Mouse (Mus musculus) kidney, embryonic 15.5 days (tissue): ENCODE measurements around the gene Ifit1bl2. TPM values are rescaled to one million over a fixed set of nuclear protein-coding genes. Genes with fewer than 3 reads are reported as not detected.

ENCODE experiments used
- ATAC-seq: fragments of 200-750 bp; cut with Nextera tagmentation; replicated peaks from 2 replicates; pipeline ENCODE4 v1.8.0; 2017; ENCODE audit warnings: moderate TSS enrichment; ENCODE audit not compliant: low FRiP score
- H3K27ac ChIP-seq: fragments of 300-500 bp; sonication (generic); 2 replicates; pipeline ENCODE4 v1.5.1; 2015; ENCODE audit warnings: mild to moderate bottlenecking, inconsistent platforms
- H3K27me3 ChIP-seq: fragments of 300-500 bp; sonication (generic); 2 replicates; pipeline ENCODE4 v1.6.1; 2015; ENCODE audit warnings: inconsistent platforms
- H3K36me3 ChIP-seq: fragments of 300-500 bp; sonication (generic); 2 replicates; pipeline ENCODE4 v1.6.1; 2015; ENCODE audit warnings: inconsistent platforms
- H3K4me1 ChIP-seq: fragments of 300-500 bp; sonication (generic); 2 replicates; pipeline ENCODE4 v1.6.1; 2015; ENCODE audit warnings: inconsistent platforms
- H3K4me2 ChIP-seq: fragments of 300-500 bp; sonication (generic); 2 replicates; pipeline ENCODE4 v1.6.1; 2015; ENCODE audit warnings: moderate library complexity, mild to moderate bottlenecking, inconsistent platforms
- H3K4me3 ChIP-seq: fragments of 300-500 bp; sonication (generic); replicated peaks from 2 replicates; pipeline ENCODE4 v1.5.1; 2015; ENCODE audit warnings: mild to moderate bottlenecking, inconsistent platforms
- H3K9ac ChIP-seq: fragments of 300-500 bp; sonication (generic); 2 replicates; pipeline ENCODE4 v1.6.1; 2015; ENCODE audit warnings: mild to moderate bottlenecking, inconsistent platforms
- H3K9me3 ChIP-seq: fragments of 300-500 bp; sonication (generic); replicated peaks from 2 replicates; pipeline ENCODE4 v1.6.1; 2016; ENCODE audit warnings: inconsistent platforms
- WGBS: fragments of 180-500 bp; shearing (Covaris S2); methylation state at CpG from one replicate; pipeline ENCODE4 v1.1.7; 2015; ENCODE audit warnings: mixed read lengths; 5-methylcytosine and 5-hydroxymethylcytosine counted together
- polyA plus RNA-seq: library from polyadenylated mRNA; unstranded; fragments of >200 nt; fragmentation: Nextera tagmentation; extraction: Ambion mirVana; gene quantifications from 2 replicates; pipeline ENCODE4 v1.2.1, GENCODE M21; 2015

The Ifit1bl2 gene
- polyA plus RNA-seq: 0.09 and 0.14 TPM in 2 replicates

GRCm38 (mm10) chr19:34640623-34641022 is at the start of gene Ifit1bl2, which contains the start of gene Ifit1:
Ifit1bl2 (minus strand) TSS chr19:34640743.
Ifit1 (plus strand) TSS chr19:34640871.
- H3K9ac ChIP-seq: no peak within 1 kb of the TSS
- H3K27ac ChIP-seq: no peak within 1 kb of the TSS
- no peak within 1 kb of the TSS for H3K4me3 ChIP-seq
- peak within 1 kb of the TSS; percentile 38 for H3K4me2 ChIP-seq
- no peaks in the 10 kb centered on the region for H3K27me3 ChIP-seq
- no peaks in the 10 kb centered on the region for H3K9me3 ChIP-seq
- H3K4me1 ChIP-seq: no peaks in the 10 kb centered on the region
- ATAC-seq: peak; percentile 70; the same call in 1 of the 2 replicates
- 31% methylated on average over 4 of the region's 4 CpGs for WGBS
- H3K36me3 ChIP-seq: no peaks in the 10 kb centered on the region

- Histone ChIP-seq H3K36me3 (no peaks in the 10 kb centered on the region), H3K9ac (no peak overlapping the region), H3K9me3 (no peaks in the 10 kb centered on the region), H3K4me2 (no peak overlapping the region), H3K4me3 (no peak overlapping the region), H3K27ac (no peak overlapping the region), H3K27me3 (no peaks in the 10 kb centered on the region), H3K4me1 (no peaks in the 10 kb centered on the region)
- WGBS: 96% methylated on average over 1 of the region's 1 CpGs
- no peak for ATAC-seq
These were observed 45.0 kb upstream of the Ifit1bl2 start for GRCm38 (mm10) chr19:34685530-34685929.

DNA sequence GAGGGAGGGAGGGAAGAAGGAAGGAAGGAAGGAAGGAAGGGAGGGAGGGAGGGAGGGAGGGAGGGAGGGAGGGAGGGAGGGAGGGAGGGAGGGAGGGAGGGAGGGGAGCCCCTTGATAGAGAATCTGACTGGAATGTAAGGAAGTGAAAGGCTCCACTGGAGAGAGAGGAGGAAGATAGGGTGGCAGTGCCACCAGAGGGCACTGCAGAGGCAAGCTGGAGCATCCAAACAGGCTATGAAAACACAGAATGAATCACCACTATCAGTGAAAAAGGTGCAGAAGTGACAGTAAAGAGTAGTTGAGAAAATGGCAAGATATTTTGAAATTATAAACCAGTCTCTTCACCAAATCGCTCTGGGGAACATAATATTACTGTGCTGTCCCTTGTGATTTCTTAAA is 44.3 kb upstream of the Ifit1bl2 start:
- no peaks in the 10 kb centered on the region for H3K36me3 ChIP-seq
- H3K4me1 ChIP-seq: no peaks in the 10 kb centered on the region
- no peaks in the 10 kb centered on the region for H3K27me3 ChIP-seq
- ATAC-seq: 0 out of 2 replicates have a peak, but pooled peaks have one; percentile 58
- H3K9ac ChIP-seq: no peak overlapping the region
- no peak overlapping the region for H3K4me3 ChIP-seq
- 71% methylated on average over 1 of the region's 1 CpGs for WGBS
- no peak overlapping the region for H3K27ac ChIP-seq
- no peaks in the 10 kb centered on the region for H3K9me3 ChIP-seq
- no peak overlapping the region for H3K4me2 ChIP-seq

- Histone ChIP-seq H3K36me3 (no peaks in the 10 kb centered on the region), H3K4me1 (no peaks in the 10 kb centered on the region), H3K27ac (no peak overlapping the region), H3K27me3 (no peaks in the 10 kb centered on the region), H3K4me3 (no peak overlapping the region), H3K4me2 (no peak overlapping the region), H3K9me3 (no peaks in the 10 kb centered on the region), H3K9ac (no peak overlapping the region)
- WGBS: 92% methylated on average over 4 of the region's 4 CpGs
- no peak for ATAC-seq
These were observed 37.9 kb upstream of the Ifit1bl2 start for GRCm38 (mm10) chr19:34678428-34678827.

- no peaks in the 10 kb centered on the region for H3K36me3 ChIP-seq
- WGBS: 62% methylated on average over 7 of the region's 7 CpGs
- no peak for ATAC-seq
- no peaks in the 10 kb centered on the region for H3K4me1 ChIP-seq
- no peaks in the 10 kb centered on the region for H3K27me3 ChIP-seq
- no peak overlapping the region for H3K9ac ChIP-seq
- H3K9me3 ChIP-seq: no peaks in the 10 kb centered on the region
- no peak overlapping the region for H3K4me2 ChIP-seq
- no peak overlapping the region for H3K27ac ChIP-seq
- H3K4me3 ChIP-seq: no peak overlapping the region
These were observed 32.9 kb upstream of the Ifit1bl2 start for GRCm38 (mm10) chr19:34673476-34673875.

GRCm38 (mm10) chr19:34666127-34666526 is 25.6 kb upstream of the Ifit1bl2 start:
- Histone ChIP-seq H3K4me3 (no peak overlapping the region), H3K9ac (no peak overlapping the region), H3K4me1 (no peaks in the 10 kb centered on the region), H3K27ac (no peak overlapping the region), H3K4me2 (no peak overlapping the region), H3K9me3 (no peaks in the 10 kb centered on the region), H3K27me3 (no peaks in the 10 kb centered on the region), H3K36me3 (no peaks in the 10 kb centered on the region)
- no peak for ATAC-seq
- whole genome bisulfite sequencing: under 1% methylated on average over 5 of the region's 5 CpGs

- H3K27ac ChIP-seq: no peak overlapping the region
- H3K9ac ChIP-seq: no peak overlapping the region
- no peaks in the 10 kb centered on the region for H3K9me3 ChIP-seq
- H3K27me3 ChIP-seq: no peaks in the 10 kb centered on the region
- no peaks in the 10 kb centered on the region for H3K36me3 ChIP-seq
- H3K4me2 ChIP-seq: peak overlapping the region; percentile 69; the same call in 1 of the 2 replicates
- no peak for ATAC-seq
- H3K4me3 ChIP-seq: no peak overlapping the region
- 54% methylated on average over 5 of the region's 5 CpGs for WGBS
- H3K4me1 ChIP-seq: no peaks in the 10 kb centered on the region
These were observed 22.2 kb upstream of the Ifit1bl2 start for GRCm38 (mm10) chr19:34662740-34663139.

DNA sequence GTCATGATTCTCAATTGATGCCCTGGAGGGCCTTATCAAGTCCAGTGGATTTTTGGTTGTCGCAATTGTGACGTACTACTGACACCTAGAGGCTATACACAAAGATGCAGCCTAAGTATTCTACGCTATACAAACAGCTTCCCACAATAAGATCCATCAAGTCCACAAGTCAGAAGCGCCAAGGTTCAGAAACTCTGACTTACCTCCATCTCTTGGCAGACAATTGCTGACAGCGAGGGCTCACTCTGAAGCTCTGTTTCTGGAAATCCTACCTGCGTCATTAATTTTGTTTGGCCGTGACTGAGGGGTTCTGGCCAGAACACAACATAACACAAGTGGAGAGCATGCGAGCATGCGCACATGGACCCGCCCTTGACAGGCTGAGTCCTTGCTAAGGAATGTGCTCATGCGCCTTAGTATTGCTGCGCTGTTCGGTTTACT is 21.5 kb upstream of the Ifit1bl2 start:
- Histone ChIP-seq H3K9me3 (no peaks in the 10 kb centered on the region), H3K9ac (no peak overlapping the region), H3K4me2 (peak overlapping the region; percentile 69), H3K27me3 (no peaks in the 10 kb centered on the region), H3K27ac (no peak overlapping the region), H3K4me1 (no peaks in the 10 kb centered on the region), H3K36me3 (no peaks in the 10 kb centered on the region), H3K4me3 (peak overlapping the region; percentile 44)
- 19% methylated on average over 13 of the region's 13 CpGs for WGBS
- ATAC-seq: peak; percentile 94

GRCm38 (mm10) chr19:34656511-34657298 is 16.2 kb upstream of the Ifit1bl2 start:
- Histone ChIP-seq H3K4me3 (no peak overlapping the region), H3K9ac (no peak overlapping the region), H3K4me1 (no peaks in the 10 kb centered on the region), H3K9me3 (no peaks in the 10 kb centered on the region), H3K27ac (no peak overlapping the region), H3K27me3 (no peaks in the 10 kb centered on the region), H3K36me3 (no peaks in the 10 kb centered on the region), H3K4me2 (no peak overlapping the region)
- WGBS: 24% methylated on average over 2 of the region's 2 CpGs
- peak; percentile 82 for ATAC-seq

- Histone ChIP-seq H3K36me3 (no peaks in the 10 kb centered on the region), H3K4me3 (no peak overlapping the region), H3K4me1 (no peaks in the 10 kb centered on the region), H3K4me2 (no peak overlapping the region), H3K27me3 (no peaks in the 10 kb centered on the region), H3K9me3 (no peaks in the 10 kb centered on the region), H3K9ac (no peak overlapping the region), H3K27ac (no peak overlapping the region)
- ATAC-seq: no peak
- 86% methylated on average over 10 of the region's 10 CpGs for WGBS
These were observed 14.8 kb upstream of the Ifit1bl2 start for GRCm38 (mm10) chr19:34655227-34655805.

GRCm38 (mm10) chr19:34650997-34651396 is 10.5 kb upstream of the Ifit1bl2 start:
- Histone ChIP-seq H3K4me1 (no peaks in the 10 kb centered on the region), H3K27me3 (no peaks in the 10 kb centered on the region), H3K4me3 (no peak overlapping the region), H3K36me3 (no peaks in the 10 kb centered on the region), H3K27ac (no peak overlapping the region), H3K9ac (no peak overlapping the region), H3K4me2 (no peak overlapping the region), H3K9me3 (no peaks in the 10 kb centered on the region)
- 80% methylated on average over 6 of the region's 6 CpGs for WGBS
- ATAC-seq: no peak

DNA sequence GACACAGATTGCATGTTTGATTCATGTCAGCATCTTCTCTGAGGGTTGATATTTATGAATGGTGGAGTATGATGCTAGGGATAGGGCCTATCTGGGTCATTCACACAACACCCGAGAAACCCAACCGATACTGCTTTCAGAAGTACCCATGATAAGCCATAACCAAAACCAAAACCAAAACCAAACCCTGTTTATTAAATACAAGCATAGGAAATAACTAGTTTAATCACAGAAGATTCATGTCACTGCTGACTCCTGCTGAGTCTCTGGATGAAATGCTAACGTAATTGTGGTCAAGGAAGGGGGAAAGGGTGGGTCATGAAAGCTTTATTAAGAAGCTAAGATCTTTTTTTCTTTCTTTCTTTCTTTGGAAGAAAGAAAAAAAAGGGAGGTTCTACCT is 9.7 kb upstream of the Ifit1bl2 start:
- Histone ChIP-seq H3K9me3 (no peaks in the 10 kb centered on the region), H3K27me3 (no peaks in the 10 kb centered on the region), H3K9ac (no peak overlapping the region), H3K27ac (no peak overlapping the region), H3K4me3 (no peak overlapping the region), H3K4me2 (no peak overlapping the region), H3K4me1 (no peaks in the 10 kb centered on the region), H3K36me3 (no peaks in the 10 kb centered on the region)
- no peak for ATAC-seq
- WGBS: 89% methylated on average over 3 of the region's 3 CpGs
